Mouse (Mus musculus) cerebellum, postnatal 36 days (tissue): Measurements from ENCODE around the gene Gadl1.

Experiments
- DNase-seq, 2 experiments: peaks; one replicate each; pipeline ENCODE4 v3.0.0; 2021 to 2022; ENCODE audit warnings: mixed read lengths in 2 of 2

Gene Gadl1

GRCm38 (mm10) chr9:115939420-115939819 is 30.2 kb downstream of the Gadl1 start:
- no peak for DNase-seq

- DNase-seq: no peak
Measured at GRCm38 (mm10) chr9:115941171-115941570, 31.9 kb downstream of the Gadl1 start.

- no peak for DNase-seq
Measured at GRCm38 (mm10) chr9:115942486-115942885, 33.2 kb downstream of the Gadl1 start.

- DNase-seq: no peak
Measured at GRCm38 (mm10) chr9:115942989-115943388, 33.7 kb downstream of the Gadl1 start.

GRCm38 (mm10) chr9:115943577-115944320 is 34.5 kb downstream of the Gadl1 start:
- no peak for DNase-seq

- peak in 1 of 2 experiments; percentile 11 for DNase-seq
Measured at GRCm38 (mm10) chr9:115965056-115965455, 55.8 kb downstream of the Gadl1 start.

- DNase-seq: no peak
Measured at GRCm38 (mm10) chr9:115966116-115966515, 56.9 kb downstream of the Gadl1 start.

GRCm38 (mm10) chr9:115966746-115967145 is 57.5 kb downstream of the Gadl1 start:
- no peak for DNase-seq

- no peak for DNase-seq
Measured at GRCm38 (mm10) chr9:115967638-115968037, 58.4 kb downstream of the Gadl1 start.

- no peak for DNase-seq
Measured at GRCm38 (mm10) chr9:115976901-115977300, 67.6 kb downstream of the Gadl1 start.

GRCm38 (mm10) chr9:115977598-115978240 is 68.5 kb downstream of the Gadl1 start:
- peak; percentile 84 to 89 for DNase-seq

GRCm38 (mm10) chr9:115978478-115978877 is 69.2 kb downstream of the Gadl1 start:
- peak in 1 of 2 experiments; percentile 13 for DNase-seq

GRCm38 (mm10) chr9:115990661-115991060 is 81.4 kb downstream of the Gadl1 start:
- DNase-seq: no peak

GRCm38 (mm10) chr9:115994772-115995171 is 85.5 kb downstream of the Gadl1 start:
- DNase-seq: no peak

GRCm38 (mm10) chr9:115995856-115996560 is 86.8 kb downstream of the Gadl1 start:
- no peak for DNase-seq

- DNase-seq: no peak
Measured at GRCm38 (mm10) chr9:115998383-115998782, 89.1 kb downstream of the Gadl1 start.

- no peak for DNase-seq
Measured at GRCm38 (mm10) chr9:115999361-115999990, 90.2 kb downstream of the Gadl1 start.

- no peak for DNase-seq
Measured at GRCm38 (mm10) chr9:116013911-116014310, 104.7 kb downstream of the Gadl1 start.

- DNase-seq: no peak
Measured at GRCm38 (mm10) chr9:116016221-116016620, 107.0 kb downstream of the Gadl1 start.

- DNase-seq: no peak
Measured at GRCm38 (mm10) chr9:116017091-116017490, 107.8 kb downstream of the Gadl1 start.

GRCm38 (mm10) chr9:116018586-116018985 is 109.3 kb downstream of the Gadl1 start:
- DNase-seq: no peak

- no peak for DNase-seq
Measured at GRCm38 (mm10) chr9:116025371-116025770, 116.1 kb downstream of the Gadl1 start.

- no peak for DNase-seq
Measured at GRCm38 (mm10) chr9:116029076-116029475, 119.8 kb downstream of the Gadl1 start.
